Mouse (Mus musculus): ENCODE results near the gene Rhog.

DNA sequence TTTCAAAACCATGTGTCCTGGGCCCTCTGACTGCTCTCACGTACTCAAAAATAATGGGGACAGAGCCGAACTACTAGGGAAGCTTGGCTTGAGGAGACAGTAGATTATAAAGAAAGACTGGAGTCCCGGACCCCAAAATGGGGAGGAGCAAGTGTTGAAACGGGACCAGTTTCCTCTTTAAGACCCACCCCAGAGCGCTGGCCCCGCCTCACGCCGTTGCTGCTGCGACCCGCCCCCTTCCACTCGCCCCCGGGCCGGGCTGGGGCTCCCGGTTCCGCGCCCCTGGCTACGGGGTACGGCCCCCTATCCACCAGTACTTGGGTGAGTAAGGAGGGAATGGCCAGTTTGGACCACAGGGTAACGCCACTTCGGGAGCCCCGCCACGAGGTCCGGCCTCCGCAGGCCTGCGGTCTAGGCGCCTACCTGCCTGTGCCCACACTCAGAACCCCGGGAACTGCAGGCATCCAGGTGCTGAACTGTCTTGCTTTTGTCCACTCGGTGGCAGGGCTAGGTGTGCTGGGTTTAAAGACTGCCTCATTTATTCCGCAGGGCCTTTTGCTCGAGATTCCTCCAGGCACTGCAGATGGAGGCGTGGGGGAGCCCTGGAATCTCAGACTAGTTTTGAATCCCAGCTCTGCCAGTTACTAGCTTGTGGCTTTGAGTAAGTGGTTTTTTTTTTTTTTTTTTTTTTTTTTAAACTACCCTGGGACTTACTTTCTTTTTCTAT, 32.9 kb downstream of the Rhog start:
- TF ChIP-seq CTCF (IDR thresholded peaks at IDR 0.05; ENCODE audit: low read depth): no peak
- no peak for TF ChIP-seq EP300 (IDR thresholded peaks at IDR 0.05; ENCODE audit: low read depth)
